In the genomic region with DNA sequence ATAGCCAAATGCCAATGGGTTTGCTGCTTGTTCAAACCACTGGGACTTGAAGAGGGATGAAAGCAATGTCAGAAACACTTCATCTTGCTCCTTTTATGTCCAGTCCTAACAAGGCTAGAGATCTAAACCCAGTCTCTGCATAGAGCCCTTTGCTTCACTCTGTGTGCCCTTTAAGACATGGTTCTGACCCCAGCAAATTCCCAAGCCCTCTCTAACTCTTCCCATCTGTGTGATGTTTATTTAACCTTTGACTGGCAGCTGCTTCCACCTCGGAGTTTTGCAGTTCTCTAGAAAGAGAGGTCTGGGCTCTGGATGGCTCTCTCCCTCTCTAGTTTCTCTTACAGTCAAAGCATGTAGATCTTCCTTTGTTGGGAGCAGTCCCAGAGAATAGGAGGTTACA, we compare ENCODE assay signal across 24 mouse cellular contexts. TPM values are rescaled to one million over a fixed set of nuclear protein-coding genes. Genes with fewer than 3 reads are reported as not detected.
A peak's percentile ranks its signal among the peaks of the same experiment; 100 is the strongest.
DNase-seq lines count a peak whose midpoint lies in the region; ATAC-seq and TF ChIP-seq lines count a peak whose summit lies in the region.
"Had no signal": no experiment of that assay in that cellular context is flagged by ENCODE, and none has a peak within 500 bp of the region (broad histone marks: within the 10 kb centered on the region; RNA-seq: fewer than 3 reads in every experiment).

No protein-coding gene starts in this region.

- WGBS in kidney, embryonic 16.5 days = 0% methylated on average over 1 of the region's 1 CpGs
- WGBS in midbrain, embryonic 11.5 days = 24% methylated on average over 1 of the region's 1 CpGs
- WGBS in midbrain, postnatal 0 days = 30% methylated on average over 1 of the region's 1 CpGs
- 6% methylated on average over 1 of the region's 1 CpGs for WGBS in embryonic facial prominence, embryonic 10.5 days

- no peaks in the 10 kb centered on the region for H3K27me3 ChIP-seq in kidney, embryonic 16.5 days (ENCODE audit: insufficient read depth, low read length)
- H3K27me3 ChIP-seq in midbrain, embryonic 11.5 days (ENCODE audit: control insufficient read depth, insufficient read depth, low read length) = no peaks in the 10 kb centered on the region
- no peaks in the 10 kb centered on the region for H3K27me3 ChIP-seq in midbrain, postnatal 0 days (ENCODE audit: insufficient read depth, low read length)
- H3K27me3 ChIP-seq in embryonic facial prominence, embryonic 10.5 days (replicated peaks; ENCODE audit: low read depth, poor library complexity, severe bottlenecking) = no peaks in the 10 kb centered on the region
- H3K27me3 ChIP-seq: intestine, embryonic 15.5 days; limb, embryonic 13.5 days; liver, embryonic 13.5 days; midbrain, embryonic 12.5 days had no signal

- no peak overlapping the region for H3K27ac ChIP-seq in kidney, embryonic 16.5 days (ENCODE audit: low read length)
- no peak overlapping the region for H3K27ac ChIP-seq in midbrain, embryonic 11.5 days (ENCODE audit: low read depth, low read length)
- H3K27ac ChIP-seq in midbrain, postnatal 0 days (ENCODE audit: low read depth, low read length) = no peak overlapping the region
- H3K27ac ChIP-seq in embryonic facial prominence, embryonic 10.5 days (replicated peaks) = peak overlapping the region; percentile 73
- H3K27ac ChIP-seq: intestine, embryonic 15.5 days; limb, embryonic 13.5 days; liver, embryonic 13.5 days; midbrain, embryonic 12.5 days had no signal

- no peak overlapping the region for H3K4me2 ChIP-seq in kidney, embryonic 16.5 days (replicated peaks; ENCODE audit: low read depth, low read length)
- H3K4me2 ChIP-seq in midbrain, embryonic 11.5 days = no peak overlapping the region
- H3K4me2 ChIP-seq in midbrain, postnatal 0 days (ENCODE audit: low read depth, low read length, poor library complexity, severe bottlenecking) = no peak overlapping the region
- H3K4me2 ChIP-seq: intestine, embryonic 15.5 days; limb, embryonic 13.5 days; liver, embryonic 13.5 days; midbrain, embryonic 12.5 days had no signal

- 0 out of 2 replicates have a peak, but pooled peaks have one; percentile 33 for ATAC-seq in kidney, embryonic 16.5 days (ENCODE audit: low FRiP score, low TSS enrichment)
- ATAC-seq in midbrain, embryonic 11.5 days (ENCODE audit: low FRiP score) = no peak
- ATAC-seq in midbrain, postnatal 0 days (ENCODE audit: low FRiP score) = no peak
- ATAC-seq: forebrain, embryonic 16.5 days; hindbrain, embryonic 16.5 days; intestine, embryonic 15.5 days had no signal

- no peak for DNase-seq in kidney, adult 11 months
- DNase-seq in midbrain, embryonic 11.5 days (ENCODE audit: low spot score, missing footprints) = peak; percentile 70
- DNase-seq in midbrain, postnatal 0 days (ENCODE audit: low spot score) = no peak
- DNase-seq in embryonic facial prominence, embryonic 10.5 days (ENCODE audit: low spot score) = peak; percentile 65
- peak; percentile 38 for DNase-seq in lung, postnatal 36 days
- DNase-seq in layer of hippocampus, adult 8-10 months (ENCODE audit: low spot score in 2 of 2) = no peak
- DNase-seq in cerebellum, postnatal 10 days = no peak
- DNase-seq: adrenal gland, adult 8-10 months; cerebellum, adult 18-20 months; cerebellum, postnatal 25 days; kidney, adult 9 months; kidney, postnatal 25 days; liver, embryonic 13.5 days; right cerebral cortex, postnatal 4 days; thymus, postnatal 14 days had no signal

- no peak overlapping the region for H3K4me3 ChIP-seq in kidney, embryonic 16.5 days (ENCODE audit: low read length)
- no peak overlapping the region for H3K4me3 ChIP-seq in midbrain, embryonic 11.5 days (ENCODE audit: low read depth, low read length)
- no peak overlapping the region for H3K4me3 ChIP-seq in midbrain, postnatal 0 days (ENCODE audit: low read depth, low read length)
- H3K4me3 ChIP-seq in embryonic facial prominence, embryonic 10.5 days = no peak overlapping the region
- H3K4me3 ChIP-seq: intestine, embryonic 15.5 days; limb, embryonic 13.5 days; liver, embryonic 13.5 days; midbrain, embryonic 12.5 days had no signal

- no peaks in the 10 kb centered on the region for H3K36me3 ChIP-seq in kidney, embryonic 16.5 days (ENCODE audit: insufficient read depth, low read length)
- no peaks in the 10 kb centered on the region for H3K36me3 ChIP-seq in midbrain, embryonic 11.5 days (ENCODE audit: control insufficient read depth, insufficient read depth, low read length)
- H3K36me3 ChIP-seq in midbrain, postnatal 0 days (ENCODE audit: insufficient read depth, low read length) = no peaks in the 10 kb centered on the region
- H3K36me3 ChIP-seq in embryonic facial prominence, embryonic 10.5 days (replicated peaks) = no peaks in the 10 kb centered on the region
- H3K36me3 ChIP-seq: intestine, embryonic 15.5 days; limb, embryonic 13.5 days; liver, embryonic 13.5 days; midbrain, embryonic 12.5 days had no signal

- no peak for TF ChIP-seq CTCF in midbrain, postnatal 0 days (IDR thresholded peaks at IDR 0.05)

- H3K9me3 ChIP-seq in kidney, embryonic 16.5 days (ENCODE audit: low read length) = no peaks in the 10 kb centered on the region
- no peaks in the 10 kb centered on the region for H3K9me3 ChIP-seq in midbrain, embryonic 11.5 days (ENCODE audit: control insufficient read depth, low read length)
- H3K9me3 ChIP-seq in midbrain, postnatal 0 days (ENCODE audit: low read length) = no peaks in the 10 kb centered on the region
- H3K9me3 ChIP-seq in embryonic facial prominence, embryonic 10.5 days = 0 out of 2 replicates have a peak, but pooled peaks cover 2% of the 10 kb centered on the region
- H3K9me3 ChIP-seq: intestine, embryonic 15.5 days; limb, embryonic 13.5 days; midbrain, embryonic 12.5 days had no signal

- H3K4me1 ChIP-seq in kidney, embryonic 16.5 days (ENCODE audit: insufficient read depth, low read length) = peaks cover 19% of the 10 kb centered on the region
- H3K4me1 ChIP-seq in midbrain, embryonic 11.5 days (ENCODE audit: control insufficient read depth, insufficient read depth, low read length) = no peaks in the 10 kb centered on the region; the same call in 1 of the 2 replicates
- 0 out of 2 replicates have a peak, but pooled peaks cover under 1% of the 10 kb centered on the region for H3K4me1 ChIP-seq in midbrain, postnatal 0 days (ENCODE audit: insufficient read depth, low read length)
- H3K4me1 ChIP-seq in embryonic facial prominence, embryonic 10.5 days = peaks cover 33% of the 10 kb centered on the region
- H3K4me1 ChIP-seq: midbrain, embryonic 12.5 days had no signal

- no peak overlapping the region for H3K9ac ChIP-seq in kidney, embryonic 16.5 days (replicated peaks; ENCODE audit: low read length)
- no peak overlapping the region for H3K9ac ChIP-seq in midbrain, embryonic 11.5 days (ENCODE audit: low read length)
- H3K9ac ChIP-seq in midbrain, postnatal 0 days (replicated peaks; ENCODE audit: low read length, poor library complexity, severe bottlenecking) = no peak overlapping the region
- H3K9ac ChIP-seq: intestine, embryonic 15.5 days; limb, embryonic 13.5 days; liver, embryonic 13.5 days; midbrain, embryonic 12.5 days had no signal

RNA-seq across cellular contexts. Expression of gene Mis18a, which starts 23.6 kb away (rescaled TPM):
- polyA plus RNA-seq in kidney, embryonic 16.5 days (2015; fragmentation: Nextera tagmentation; extraction: Ambion mirVana) = 63.0 and 64.9 TPM in 2 replicates
- polyA plus RNA-seq in midbrain, embryonic 11.5 days (2014; fragmentation: Nextera tagmentation; extraction: Ambion mirVana) = 82.1 and 92.5 TPM in 2 replicates
- total RNA-seq in midbrain, postnatal 0 days (2014; rRNA removed) = 13.8 and 19.6 TPM in 2 replicates
- polyA plus RNA-seq in midbrain, postnatal 0 days (2015; fragmentation: Nextera tagmentation; extraction: Ambion mirVana) = 23.6 and 24.9 TPM in 2 replicates
- 99.0 and 103 TPM in 2 replicates for polyA plus RNA-seq in embryonic facial prominence, embryonic 10.5 days (2016; fragmentation: Nextera tagmentation; extraction: Ambion mirVana)
- total RNA-seq in layer of hippocampus, adult 8-10 months (2022) = 1 to 10 TPM; 6.1 to 8.3 (median 7.7) TPM

RNA-seq across cellular contexts. Expression of gene Mrap, which starts 34.4 kb away (rescaled TPM):
- polyA plus RNA-seq in kidney, embryonic 16.5 days (2015; fragmentation: Nextera tagmentation; extraction: Ambion mirVana) = 5.2 and 9.3 TPM in 2 replicates
- 0.49 and 0.59 TPM in 2 replicates for polyA plus RNA-seq in midbrain, embryonic 11.5 days (2014; fragmentation: Nextera tagmentation; extraction: Ambion mirVana)
- total RNA-seq in midbrain, postnatal 0 days (2014; rRNA removed) = 0.77 TPM in 1 of 2 replicates, not detected in the other
- 0.41 and 0.74 TPM in 2 replicates for polyA plus RNA-seq in midbrain, postnatal 0 days (2015; fragmentation: Nextera tagmentation; extraction: Ambion mirVana)
- 1.2 and 2.4 TPM in 2 replicates for polyA plus RNA-seq in embryonic facial prominence, embryonic 10.5 days (2016; fragmentation: Nextera tagmentation; extraction: Ambion mirVana)
- under 1 TPM in 3 of 4 experiments, not detected in 1; 0.38 to 0.54 (median 0.45) TPM for total RNA-seq in layer of hippocampus, adult 8-10 months (2022)
- total RNA-seq: monocyte, adult 5-6 weeks had no signal
- polyA plus RNA-seq: C2C12; forebrain, embryonic 16.5 days; limb, embryonic 13.5 days; midbrain, embryonic 12.5 days; stomach, embryonic 14.5 days had no signal

Comparison
In these comparisons a context has a peak if more than half of its experiments do, and no peak if none do; other contexts are left out.
1. DNase-seq: peak in midbrain, embryonic 11.5 days (single experiment), embryonic facial prominence, embryonic 10.5 days (single experiment) and lung, postnatal 36 days (single experiment); none in kidney, adult 11 months (single experiment), midbrain, postnatal 0 days (single experiment), layer of hippocampus, adult 8-10 months (0 of 2) and cerebellum, postnatal 10 days (0 of 2).